Mouse (Mus musculus): ENCODE measurements at regions not wholly inside any gene's neighbourhood (a gene's known extent, or its start where the extent isn't known, plus 50 kb on each side); places are given as distances from the start of the nearest gene placed in this dataset.

GRCm38 (mm10) chr6:148719062-148719461 is 112.2 kb downstream of the Ipo8 start:
- no peak for DNase-seq (ENCODE audit: low spot score)

DNA sequence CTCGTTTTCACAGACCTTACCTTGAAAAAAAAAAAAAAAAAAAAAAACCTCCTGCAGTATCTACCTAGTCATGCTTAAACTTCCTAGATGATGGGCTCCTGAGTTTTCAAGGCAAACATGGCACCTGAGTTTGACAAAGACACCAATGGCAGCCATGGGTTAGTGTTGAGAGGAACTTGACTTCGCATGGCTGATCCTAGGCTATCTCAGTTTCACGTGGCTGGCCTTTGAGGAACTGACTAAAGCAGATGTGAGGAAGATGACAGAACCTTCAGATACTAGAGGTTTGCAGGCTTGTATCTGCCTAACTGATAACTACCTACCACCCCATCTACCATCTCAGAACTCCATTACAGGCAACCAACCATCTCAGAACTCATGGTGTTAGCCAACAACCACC is 120.9 kb downstream of the Ipo8 start:
- DNase-seq (ENCODE audit: low spot score): no peak

GRCm38 (mm10) chr6:148708389-148708788 is 122.9 kb downstream of the Ipo8 start:
- DNase-seq (ENCODE audit: low spot score): no peak

DNA sequence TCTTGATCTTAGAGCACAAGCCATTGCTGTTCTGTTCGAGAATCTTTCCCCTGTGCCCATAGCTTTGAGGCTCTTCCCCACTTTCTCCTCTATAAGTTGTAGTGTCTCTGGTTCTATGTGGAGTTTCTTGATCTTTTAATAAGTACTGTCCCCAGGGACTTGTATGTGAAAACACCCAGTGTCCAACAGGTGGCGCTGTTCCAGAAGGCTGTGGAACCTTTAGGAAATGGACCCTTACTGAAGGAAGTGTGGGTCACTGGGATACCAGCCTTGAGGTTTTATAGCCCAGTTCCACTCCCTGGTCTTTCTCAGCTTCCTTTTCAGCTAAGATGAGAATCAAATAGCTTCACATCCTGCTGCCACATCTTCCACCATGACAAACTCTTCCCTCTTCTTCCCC is 125.6 kb downstream of the Ipo8 start:
- DNase-seq (ENCODE audit: low spot score): peak; percentile 77

GRCm38 (mm10) chr6:148693329-148693728 is 137.9 kb downstream of the Ipo8 start:
- no peak for DNase-seq (ENCODE audit: low spot score)

GRCm38 (mm10) chr6:148687770-148688169 is 143.5 kb downstream of the Ipo8 start:
- DNase-seq (ENCODE audit: low spot score): peak; percentile 72

DNA sequence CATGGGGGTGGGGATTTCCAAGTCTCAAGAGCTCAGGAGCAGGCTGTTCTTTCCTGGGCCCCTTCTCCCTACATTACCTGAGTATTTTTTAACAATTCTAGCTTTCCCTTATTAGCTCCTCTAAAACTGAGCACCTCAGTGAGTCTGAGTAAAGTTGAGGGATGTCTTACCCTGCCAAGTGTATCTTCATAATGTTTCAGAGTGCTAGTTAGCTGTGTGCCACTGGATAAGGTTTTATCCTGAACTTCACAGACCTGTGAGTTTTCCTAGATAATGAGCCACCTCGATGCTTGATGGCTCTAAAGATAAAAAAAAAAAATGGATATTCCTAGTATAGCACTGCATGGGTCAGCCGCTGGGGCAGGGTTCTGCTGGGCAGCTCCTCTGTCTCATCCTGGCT is 171.1 kb downstream of the Ipo8 start:
- DNase-seq (ENCODE audit: low spot score): no peak

DNA sequence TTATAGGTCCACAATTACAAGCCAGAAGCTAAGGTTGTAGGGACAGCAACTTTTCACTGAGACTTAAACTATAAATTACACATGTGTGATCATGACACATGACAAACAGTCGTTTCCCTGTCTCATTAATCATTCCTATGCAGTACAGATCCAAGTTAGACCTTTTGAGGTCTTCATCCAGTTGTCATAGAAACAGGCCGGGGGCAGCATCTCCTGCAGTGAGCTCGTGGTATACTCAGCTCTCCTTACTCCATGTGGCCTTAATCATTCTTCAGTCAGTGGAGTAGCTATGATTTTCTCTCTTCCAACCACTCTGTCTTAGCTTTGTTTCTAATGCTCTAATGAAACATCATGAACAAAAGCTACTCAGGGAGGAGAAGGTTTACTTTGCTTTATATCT is 178.1 kb downstream of the Ipo8 start:
- no peak for DNase-seq (ENCODE audit: low spot score)

DNA sequence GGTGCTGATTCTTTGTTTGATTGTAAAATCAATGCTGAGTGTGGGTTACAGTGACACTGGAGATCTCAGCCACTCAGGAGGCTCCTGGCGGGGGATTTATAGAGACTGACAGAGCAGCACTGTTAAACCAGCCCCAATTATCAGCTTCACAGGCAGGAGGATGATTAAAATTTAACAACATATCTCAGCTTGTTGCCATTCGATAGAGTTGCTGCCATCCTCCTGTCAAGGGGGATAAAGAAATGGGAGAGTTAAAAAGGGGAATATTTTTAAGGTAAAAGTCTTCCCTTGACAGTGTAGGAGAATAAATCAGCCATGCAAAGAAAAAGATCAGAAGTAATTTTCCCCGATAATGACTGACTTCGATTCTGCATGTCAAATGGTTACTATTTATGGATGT is 178.8 kb downstream of the Ipo8 start:
- DNase-seq (ENCODE audit: low spot score): no peak

DNA sequence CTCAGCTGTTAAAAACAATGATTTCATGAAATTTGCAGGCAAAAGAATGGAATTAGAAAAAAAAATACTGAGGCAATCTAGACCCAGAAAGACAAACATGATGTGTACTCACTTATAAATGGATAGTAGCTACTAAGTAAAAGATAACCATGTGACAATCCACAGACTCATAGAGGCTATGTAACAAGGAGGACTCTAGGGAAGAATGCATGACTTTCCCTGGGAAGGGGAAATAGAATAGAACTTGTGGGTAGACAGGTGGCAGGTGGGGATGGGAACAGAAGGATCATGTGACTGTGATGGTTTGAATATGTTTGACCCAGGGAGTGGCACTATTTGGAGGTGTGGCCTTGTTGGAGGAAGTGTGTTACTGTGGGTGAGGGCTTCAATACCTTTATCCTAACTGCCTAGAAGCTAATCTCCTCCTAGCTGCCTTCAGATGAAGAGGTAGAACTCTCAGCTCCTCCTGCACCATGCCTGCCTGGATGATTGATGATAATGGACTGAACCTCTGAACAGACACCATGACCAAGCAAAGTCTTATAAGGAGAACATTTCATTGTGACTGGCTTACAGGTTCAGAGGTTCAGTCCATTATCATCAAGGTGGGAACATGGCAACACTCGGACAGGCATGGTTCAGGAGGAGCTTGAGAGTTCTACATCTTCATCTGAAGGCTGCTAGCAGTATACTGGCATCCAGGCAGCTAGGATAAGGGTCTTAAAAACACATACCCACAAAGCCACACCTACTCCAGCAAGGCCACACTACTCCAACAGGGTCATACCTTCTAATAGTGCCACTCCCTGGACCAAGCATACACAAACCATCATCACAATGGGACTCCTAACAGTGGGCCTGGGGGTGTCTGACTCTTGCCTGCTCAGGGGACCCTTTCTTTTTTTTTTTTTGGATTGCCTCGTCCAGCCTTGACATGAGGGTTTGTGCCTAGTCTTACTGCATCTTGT is 183.6 kb downstream of the Ipo8 start:
- no peak for DNase-seq (ENCODE audit: low spot score)

DNA sequence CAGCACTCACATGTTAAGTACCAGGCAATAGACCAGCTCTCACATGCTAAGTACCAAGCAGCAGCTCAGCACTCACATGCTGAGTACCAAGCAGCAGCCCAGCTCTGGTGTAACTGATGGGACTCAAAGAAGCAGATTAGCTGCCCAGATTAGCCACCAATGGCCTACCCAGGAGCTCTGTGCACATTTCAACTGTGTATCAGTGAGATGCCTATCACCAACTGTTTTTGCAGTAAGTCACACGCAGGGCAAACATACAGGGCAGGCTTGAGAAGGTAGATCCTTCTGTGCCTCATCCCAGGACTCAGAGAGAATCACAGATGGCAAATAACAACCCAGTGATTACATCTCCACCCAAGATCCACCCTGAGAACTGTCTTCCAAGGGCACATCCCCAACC is 190.7 kb downstream of the Ipo8 start:
- no peak for DNase-seq (ENCODE audit: low spot score)

DNA sequence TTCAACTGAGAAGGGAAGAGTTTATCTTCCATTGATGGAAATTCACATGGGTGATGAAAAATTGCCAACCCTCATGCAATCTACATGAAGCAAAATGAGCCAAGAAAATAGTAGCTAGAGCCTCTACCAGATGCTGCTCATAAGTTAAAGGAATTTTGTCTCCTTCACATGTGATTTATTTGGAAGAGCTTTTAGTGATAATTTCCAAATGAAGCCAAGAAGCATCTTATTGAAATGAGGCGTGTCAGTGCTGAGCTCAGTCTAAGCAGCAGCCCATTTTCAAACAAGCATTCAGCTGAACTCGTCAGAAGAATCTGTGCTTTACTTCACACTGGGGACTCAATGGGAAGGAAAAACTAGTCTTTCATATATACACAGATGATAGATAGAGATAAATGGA is 190.0 kb upstream of the Tmtc1 start:
- DNase-seq (ENCODE audit: low spot score): no peak

GRCm38 (mm10) chr6:148627090-148627605 is 183.0 kb upstream of the Tmtc1 start:
- no peak for DNase-seq (ENCODE audit: low spot score)

GRCm38 (mm10) chr6:148623119-148623770 is 179.1 kb upstream of the Tmtc1 start:
- DNase-seq (ENCODE audit: low spot score): no peak

- no peak for DNase-seq (ENCODE audit: low spot score)
Measured at GRCm38 (mm10) chr6:148620034-148620433, 175.8 kb upstream of the Tmtc1 start.

DNA sequence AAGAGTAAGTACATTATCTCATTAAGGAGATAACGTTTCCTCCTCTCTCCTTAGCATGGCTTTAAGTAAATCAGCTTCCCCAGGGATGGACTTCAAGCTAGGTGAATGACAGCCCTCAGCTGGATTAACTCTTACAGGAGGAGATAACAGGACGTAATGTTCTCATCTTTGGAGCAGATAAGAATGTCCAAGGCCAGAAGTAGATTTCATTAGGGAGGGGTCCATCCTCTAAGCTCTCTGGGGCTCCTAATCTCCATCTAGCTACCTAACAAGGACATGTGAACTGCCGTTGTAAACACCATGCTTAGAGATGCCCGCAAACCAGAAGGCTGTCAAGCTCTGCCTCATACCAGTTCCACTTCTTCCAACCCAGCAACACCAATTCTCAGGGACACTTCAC is 171.7 kb upstream of the Tmtc1 start:
- DNase-seq (ENCODE audit: low spot score): no peak

GRCm38 (mm10) chr6:148615442-148615841 is 171.3 kb upstream of the Tmtc1 start:
- DNase-seq (ENCODE audit: low spot score): no peak

DNA sequence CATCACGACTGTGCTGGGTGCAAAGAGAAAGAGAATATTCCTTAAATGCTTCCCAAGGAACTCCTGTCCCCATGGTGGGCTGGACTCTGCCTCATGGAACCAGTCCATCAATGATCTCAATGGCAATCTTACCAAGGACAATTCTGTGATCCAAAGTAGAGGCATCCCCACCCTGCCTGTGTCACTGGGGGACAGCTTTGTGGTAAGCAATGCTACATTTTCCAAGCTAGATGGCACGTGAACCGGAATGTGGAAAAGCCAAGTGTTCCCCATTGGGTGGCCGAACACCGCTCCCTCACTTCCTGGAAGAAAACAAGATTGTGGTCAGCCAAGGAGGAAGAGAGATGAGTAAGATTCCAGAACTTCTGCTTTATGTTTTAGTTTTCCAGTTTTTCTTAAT is 164.7 kb upstream of the Tmtc1 start:
- DNase-seq (ENCODE audit: low spot score): no peak

- no peak for DNase-seq (ENCODE audit: low spot score)
Measured at GRCm38 (mm10) chr6:148605226-148605625, 161.0 kb upstream of the Tmtc1 start.

- DNase-seq (ENCODE audit: low spot score): no peak
Measured at GRCm38 (mm10) chr6:148604790-148605189, 160.6 kb upstream of the Tmtc1 start.

- no peak for DNase-seq (ENCODE audit: low spot score)
Measured at GRCm38 (mm10) chr6:148603878-148604277, 159.7 kb upstream of the Tmtc1 start.

DNA sequence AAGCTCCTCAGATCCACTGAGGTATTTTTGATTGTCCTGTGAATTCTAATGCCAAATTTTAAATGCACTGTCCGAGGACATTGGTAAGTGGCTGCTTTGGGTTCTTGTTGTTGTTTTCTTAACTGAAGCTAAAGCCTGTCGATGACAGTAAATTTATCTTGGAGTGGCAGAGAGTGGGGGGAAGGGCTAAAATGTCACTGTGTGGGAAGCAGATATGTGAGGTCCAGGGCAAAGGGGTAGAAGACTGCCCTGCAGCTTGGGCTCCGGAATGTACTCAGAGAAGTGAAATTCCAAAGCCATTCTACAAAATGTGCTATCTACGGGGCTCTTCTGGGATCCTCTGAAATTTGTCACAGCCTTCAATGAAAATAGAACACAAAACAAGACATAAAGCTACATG is 159.3 kb upstream of the Tmtc1 start:
- no peak for DNase-seq (ENCODE audit: low spot score)

DNA sequence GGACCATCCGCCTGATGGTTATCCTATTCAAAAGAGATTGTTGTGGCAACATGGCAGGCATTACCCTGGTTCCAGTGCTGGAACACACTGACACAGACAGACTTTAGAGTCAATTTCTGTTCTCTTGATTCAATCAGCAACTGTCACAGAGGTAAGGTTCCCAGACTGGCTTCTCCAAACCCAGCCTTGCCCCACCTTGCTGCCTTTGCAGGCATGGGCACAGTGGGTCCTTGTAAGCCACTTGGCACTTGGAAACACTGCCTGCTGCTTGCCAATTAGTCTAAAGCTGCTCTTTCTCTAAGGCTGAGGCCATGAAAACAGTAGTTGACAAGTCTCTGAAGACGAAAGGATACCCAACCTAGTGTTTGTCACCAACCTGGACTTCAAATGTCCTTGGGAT is 158.7 kb upstream of the Tmtc1 start:
- no peak for DNase-seq (ENCODE audit: low spot score)
